In the genomic region with DNA sequence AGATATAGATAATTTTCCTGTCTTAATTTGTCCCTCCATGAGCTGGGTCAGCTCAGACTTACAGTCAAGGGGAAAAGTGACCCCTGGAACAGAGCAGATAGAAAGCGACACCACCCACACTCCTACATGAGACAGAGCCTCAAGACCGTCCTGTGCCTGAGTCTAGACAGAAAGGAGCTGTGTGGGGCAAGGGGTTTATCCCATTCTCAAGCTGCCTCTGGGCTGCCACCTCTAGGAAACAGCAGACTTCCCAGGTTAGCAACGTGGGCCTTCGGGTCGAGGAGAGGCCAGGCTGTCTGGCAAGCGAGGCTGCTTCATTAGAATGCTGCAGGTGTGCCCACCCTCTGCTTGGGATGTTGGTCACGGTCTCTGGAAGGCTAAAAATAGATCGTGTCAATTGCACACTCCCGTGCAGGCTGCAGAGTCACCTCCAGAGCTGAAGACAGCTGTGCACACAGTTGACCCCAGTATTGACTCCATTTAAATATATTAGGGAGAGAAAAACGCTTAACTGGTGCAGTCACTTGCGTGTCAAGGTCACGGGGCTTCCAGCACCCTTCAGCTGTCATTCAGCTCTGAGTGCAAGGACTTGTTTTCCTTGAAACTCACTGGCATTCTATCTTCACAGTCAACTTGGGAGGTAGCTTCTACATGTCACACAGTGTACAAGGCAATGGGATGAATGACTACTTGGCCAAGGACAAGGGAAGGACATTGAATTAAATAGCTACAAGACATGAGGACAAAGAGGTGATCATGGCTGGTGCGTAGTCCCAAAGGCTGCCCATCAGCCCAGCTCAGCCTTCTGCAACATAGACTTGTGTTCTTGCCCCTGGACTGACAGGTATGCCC, we compare ENCODE assay signal across 13 mouse cellular contexts. TPM values are rescaled to one million over a fixed set of nuclear protein-coding genes. Genes with fewer than 3 reads are reported as not detected.
A peak's percentile ranks its signal among the peaks of the same experiment; 100 is the strongest.
DNase-seq lines count a peak whose midpoint lies in the region; ATAC-seq and TF ChIP-seq lines count a peak whose summit lies in the region.
"Had no signal": no experiment of that assay in that cellular context is flagged by ENCODE, and none has a peak within 500 bp of the region (broad histone marks: within the 10 kb centered on the region; RNA-seq: fewer than 3 reads in every experiment).

No protein-coding gene starts in this region.

- TF ChIP-seq CTCF in heart, adult 2 months (IDR thresholded peaks at IDR 0.05): no peak
- no peak for TF ChIP-seq CTCF in brain, embryonic 14.5 days (IDR thresholded peaks at IDR 0.05; ENCODE audit: borderline replicate concordance, extremely low read depth, insufficient read depth, insufficient read length)
- TF ChIP-seq CTCF in gastrocnemius, adult 2 months (IDR thresholded peaks at IDR 0.05): no peak

- ATAC-seq in heart, embryonic 13.5 days (ENCODE audit: extremely low read depth, insufficient number of reproducible peaks, low FRiP score, low TSS enrichment): no peak; the same call in 1 of the 2 replicates
- ATAC-seq in hindbrain, embryonic 13.5 days (ENCODE audit: low FRiP score): peak; percentile 85
- ATAC-seq in midbrain, embryonic 13.5 days: peak; percentile 89

- DNase-seq in heart, adult 2 months: no peak
- DNase-seq in brain, embryonic 14.5 days (ENCODE audit: low read depth): peak; percentile 79
- DNase-seq in gastrocnemius, adult 2 months: no peak
- DNase-seq in ovary, adult 18-20 months (ENCODE audit: low spot score): no peak
- no peak for DNase-seq in thymus, adult 18-20 months
- DNase-seq: cerebellum, adult 9-10 months; lung, postnatal 10 days had no signal

- peak overlapping the region; percentile 33 for H3K27ac ChIP-seq in heart, embryonic 13.5 days (replicated peaks)
- no peak overlapping the region for H3K27ac ChIP-seq in heart, adult 2 months
- peak overlapping the region; percentile 81 for H3K27ac ChIP-seq in hindbrain, embryonic 13.5 days
- H3K27ac ChIP-seq in midbrain, embryonic 13.5 days: peak overlapping the region; percentile 71
- no peak overlapping the region for H3K27ac ChIP-seq in gastrocnemius, adult 2 months
- H3K27ac ChIP-seq: heart, embryonic 15.5 days; limb, embryonic 12.5 days had no signal

- no peak for TF ChIP-seq EP300 in heart, adult 2 months (IDR thresholded peaks at IDR 0.05; ENCODE audit: insufficient read depth, low read depth, low read length)

- no peaks in the 10 kb centered on the region for H3K27me3 ChIP-seq in heart, embryonic 13.5 days (replicated peaks)
- no peaks in the 10 kb centered on the region for H3K27me3 ChIP-seq in heart, adult 2 months (ENCODE audit: control insufficient read depth, insufficient read depth, low read length)
- no peaks in the 10 kb centered on the region for H3K27me3 ChIP-seq in hindbrain, embryonic 13.5 days
- no peaks in the 10 kb centered on the region for H3K27me3 ChIP-seq in midbrain, embryonic 13.5 days
- H3K27me3 ChIP-seq: heart, embryonic 15.5 days; limb, embryonic 12.5 days had no signal

- 46% methylated on average over 13 of the region's 13 CpGs for WGBS in heart, embryonic 13.5 days
- WGBS in heart, adult 2 months: 59% methylated on average over 13 of the region's 13 CpGs
- 31% methylated on average over 13 of the region's 13 CpGs for WGBS in hindbrain, embryonic 13.5 days
- 34% methylated on average over 13 of the region's 13 CpGs for WGBS in midbrain, embryonic 13.5 days

- no peak overlapping the region for H3K9ac ChIP-seq in heart, embryonic 13.5 days
- no peak overlapping the region for H3K9ac ChIP-seq in heart, adult 2 months (ENCODE audit: low read depth, low read length)
- H3K9ac ChIP-seq in hindbrain, embryonic 13.5 days: no peak overlapping the region
- H3K9ac ChIP-seq in midbrain, embryonic 13.5 days (replicated peaks): no peak overlapping the region
- H3K9ac ChIP-seq: heart, embryonic 15.5 days; limb, embryonic 12.5 days had no signal

- H3K36me3 ChIP-seq in heart, embryonic 13.5 days: no peaks in the 10 kb centered on the region
- no peaks in the 10 kb centered on the region for H3K36me3 ChIP-seq in heart, adult 2 months (ENCODE audit: control insufficient read depth, insufficient read depth, low read length)
- H3K36me3 ChIP-seq in hindbrain, embryonic 13.5 days: peaks cover 15% of the 10 kb centered on the region
- no peaks in the 10 kb centered on the region for H3K36me3 ChIP-seq in midbrain, embryonic 13.5 days
- H3K36me3 ChIP-seq: heart, embryonic 15.5 days; limb, embryonic 12.5 days had no signal

- no peak overlapping the region for H3K4me3 ChIP-seq in heart, embryonic 13.5 days
- no peak overlapping the region for H3K4me3 ChIP-seq in heart, adult 2 months
- H3K4me3 ChIP-seq in hindbrain, embryonic 13.5 days: no peak overlapping the region
- H3K4me3 ChIP-seq in midbrain, embryonic 13.5 days (replicated peaks): no peak overlapping the region
- H3K4me3 ChIP-seq in gastrocnemius, adult 2 months: no peak overlapping the region
- H3K4me3 ChIP-seq: heart, embryonic 15.5 days; limb, embryonic 12.5 days had no signal

- intact Hi-C loops in heart, adult 2 months (cut with DNase I): no loop called here
- intact Hi-C loops in gastrocnemius, adult 2 months (cut with DNase I): no loop called here

- H3K4me2 ChIP-seq in heart, embryonic 13.5 days: peak overlapping the region; percentile 32
- H3K4me2 ChIP-seq in hindbrain, embryonic 13.5 days: 0 out of 2 replicates have a peak overlapping the region, but pooled peaks have one; percentile 11
- H3K4me2 ChIP-seq in midbrain, embryonic 13.5 days (replicated peaks): peak overlapping the region; percentile 3; the same call in 1 of the 2 replicates
- H3K4me2 ChIP-seq: heart, embryonic 15.5 days; limb, embryonic 12.5 days had no signal

- TF ChIP-seq POLR2A in heart, adult 2 months (IDR thresholded peaks at IDR 0.05; ENCODE audit: insufficient read depth, low read depth, low read length): no peak
- TF ChIP-seq POLR2A in brain, embryonic 14.5 days (IDR thresholded peaks at IDR 0.05; ENCODE audit: borderline replicate concordance, extremely low read depth, insufficient read depth, insufficient read length, poor library complexity, severe bottlenecking): no peak

- no peaks in the 10 kb centered on the region for H3K9me3 ChIP-seq in heart, embryonic 13.5 days
- H3K9me3 ChIP-seq in hindbrain, embryonic 13.5 days: no peaks in the 10 kb centered on the region
- H3K9me3 ChIP-seq in midbrain, embryonic 13.5 days: no peaks in the 10 kb centered on the region
- H3K9me3 ChIP-seq: heart, embryonic 15.5 days; limb, embryonic 12.5 days had no signal

- no peaks in the 10 kb centered on the region for H3K79me2 ChIP-seq in heart, adult 2 months (replicated peaks; ENCODE audit: control insufficient read depth, insufficient read depth, low read length)

- peaks cover 17% of the 10 kb centered on the region for H3K4me1 ChIP-seq in heart, embryonic 13.5 days
- H3K4me1 ChIP-seq in heart, adult 2 months (ENCODE audit: control insufficient read depth, insufficient read depth, low read length): no peaks in the 10 kb centered on the region
- peaks cover 34% of the 10 kb centered on the region for H3K4me1 ChIP-seq in hindbrain, embryonic 13.5 days (replicated peaks)
- H3K4me1 ChIP-seq in midbrain, embryonic 13.5 days (replicated peaks): peaks cover 25% of the 10 kb centered on the region

RNA-seq across cellular contexts. Expression of a gene that starts 33.9 kb away (rescaled TPM):
- polyA plus RNA-seq in heart, embryonic 13.5 days (2015; fragmentation: Nextera tagmentation; extraction: Ambion mirVana): 0.28 and 0.29 TPM in 2 replicates
- not detected for total RNA-seq in heart, adult 2 months (2021)
- 0.06 TPM in 1 of 2 replicates, not detected in the other for polyA plus RNA-seq in heart, adult 2 months (2012; rRNA removed)
- polyA plus RNA-seq in brain, embryonic 14.5 days (2012; rRNA removed): 15.0 and 24.9 TPM in 2 replicates
- 39.7 and 41.2 TPM in 2 replicates for polyA plus RNA-seq in hindbrain, embryonic 13.5 days (2015; fragmentation: Nextera tagmentation; extraction: Ambion mirVana)
- polyA plus RNA-seq in midbrain, embryonic 13.5 days (2015; fragmentation: Nextera tagmentation; extraction: Ambion mirVana): 32.1 and 32.7 TPM in 2 replicates
- not detected for total RNA-seq in gastrocnemius, adult 2 months (2021)
- total RNA-seq: neutrophil, adult 5-6 weeks had no signal

Comparison
In these comparisons a context has a peak if more than half of its experiments do, and no peak if none do; other contexts are left out.
1. H3K27ac ChIP-seq: peak in heart, embryonic 13.5 days (single experiment), hindbrain, embryonic 13.5 days (single experiment) and midbrain, embryonic 13.5 days (single experiment); none in heart, adult 2 months (single experiment) and gastrocnemius, adult 2 months (single experiment).
2. RNA of a gene that starts 33.9 kb away (polyA plus RNA-seq): 39.7 to 41.2 TPM in hindbrain, embryonic 13.5 days, 32.1 to 32.7 TPM in midbrain, embryonic 13.5 days and 15.0 to 24.9 TPM in brain, embryonic 14.5 days; 0.28 to 0.29 TPM in heart, embryonic 13.5 days and 0.06 TPM in heart, adult 2 months; every median in the first group is over 10 times any median in the second.
3. Peak in every context shown above with its lines, with median percentiles within 50 percentile points of each other: H3K4me2 ChIP-seq.